Mouse (Mus musculus) MEL (cell line): ENCODE results near the gene Dgke. TPM values are rescaled to one million over a fixed set of nuclear protein-coding genes. Genes with fewer than 3 reads are reported as not detected.

Source experiments
- DNase-seq: peaks from one replicate; pipeline ENCODE4 v3.0.0; 2011; ENCODE audit warnings: low read depth, low spot score
- H3K27ac ChIP-seq: 2 replicates; pipeline ENCODE4 v1.5.1; 2012; ENCODE audit warnings: low read depth, mild to moderate bottlenecking, control low read depth, low read length, moderate library complexity; ENCODE audit not compliant: control insufficient read depth
- H3K27me3 ChIP-seq, 2 experiments: fragments of 150-350 bp in 1 of 2; sonication (generic) in 1 of 2; 2 replicates each; pipeline ENCODE4 v1.6.1; 2012; ENCODE audit warnings: low read length in 2 of 2, mild to moderate bottlenecking in 2 of 2, improper control_type of control experiment in 1 of 2, moderate library complexity in 1 of 2; ENCODE audit not compliant: insufficient read depth in 2 of 2, control insufficient read depth in 1 of 2
- H3K36me3 ChIP-seq, 2 experiments: 2 replicates each; pipeline ENCODE4 v1.6.1; 2012 to 2014; ENCODE audit warnings: low read length in 2 of 2, improper control_type of control experiment in 1 of 2, inconsistent platforms in 1 of 2, mild to moderate bottlenecking in 1 of 2; ENCODE audit not compliant: insufficient read depth in 2 of 2, control insufficient read depth in 1 of 2
- H3K4me1 ChIP-seq, 2 experiments: fragments of 150-350 bp in 1 of 2; sonication (generic) in 1 of 2; 2 replicates each; pipeline ENCODE4 v1.6.1; 2012; ENCODE audit warnings: low read length in 2 of 2, improper control_type of control experiment in 1 of 2, mild to moderate bottlenecking in 1 of 2; ENCODE audit not compliant: insufficient read depth in 2 of 2, control insufficient read depth in 1 of 2
- H3K4me3 ChIP-seq, 2 experiments: fragments of 150-350 bp in 1 of 2; sonication (generic) in 1 of 2; 2 replicates each; pipeline ENCODE4 v1.5.1; 2012; ENCODE audit warnings: low read depth in 2 of 2, low read length in 2 of 2, mild to moderate bottlenecking in 2 of 2, moderate library complexity in 2 of 2, control low read depth in 1 of 2, improper control_type of control experiment in 1 of 2; ENCODE audit not compliant: control insufficient read depth in 1 of 2, insufficient read depth in 1 of 2
- H3K79me2 ChIP-seq: 2 replicates; pipeline ENCODE4 v1.6.1; 2012; ENCODE audit warnings: mild to moderate bottlenecking, low read length, moderate library complexity; ENCODE audit not compliant: control insufficient read depth, poor library complexity, insufficient read depth
- H3K9ac ChIP-seq: 2 replicates; pipeline ENCODE4 v1.6.1; 2012; ENCODE audit warnings: low read depth, mild to moderate bottlenecking, control low read depth, low read length, moderate library complexity; ENCODE audit not compliant: control insufficient read depth, poor library complexity, severe bottlenecking
- H3K9me3 ChIP-seq: fragments of 150-350 bp; sonication (generic); replicated peaks from 2 replicates; pipeline ENCODE4 v1.6.1; 2012; ENCODE audit warnings: mild to moderate bottlenecking, low read length, improper control_type of control experiment, moderate library complexity; ENCODE audit not compliant: insufficient read depth
- CTCF ChIP-seq, 3 experiments: IDR thresholded peaks in 2 of 3; conservative IDR thresholded peaks in 1 of 3; 2 replicates each; pipeline ENCODE4 v1.5.1; 2011 to 2012; ENCODE audit warnings: low read length in 3 of 3, low read depth in 2 of 3, mild to moderate bottlenecking in 2 of 3, improper control_type of control experiment in 1 of 3, inconsistent platforms in 1 of 3, mixed read lengths in 1 of 3, moderate library complexity in 1 of 3; ENCODE audit not compliant: control insufficient read depth in 1 of 3, insufficient read depth in 1 of 3, poor library complexity in 1 of 3, severe bottlenecking in 1 of 3
- E2F4 ChIP-seq: IDR thresholded peaks from 2 replicates; pipeline ENCODE4 v1.6.1; 2011; ENCODE audit warnings: low read depth, low read length, improper control_type of control experiment, borderline replicate concordance
- EP300 ChIP-seq, 2 experiments: IDR thresholded peaks; 2 replicates each; pipeline ENCODE4 v1.6.1; 2011; ENCODE audit warnings: improper control_type of control experiment in 2 of 2, low read length in 2 of 2, low read depth in 1 of 2, mild to moderate bottlenecking in 1 of 2
- GABPA ChIP-seq: IDR thresholded peaks from 2 replicates; pipeline ENCODE4 v1.6.1; 2012; ENCODE audit warnings: low read depth, mild to moderate bottlenecking, inconsistent platforms, low read length, improper control_type of control experiment, moderate library complexity
- GATA1 ChIP-seq: IDR thresholded peaks from 2 replicates; pipeline ENCODE4 v1.6.1; 2011; ENCODE audit warnings: low read depth, low read length, improper control_type of control experiment
- MAX ChIP-seq: IDR thresholded peaks from 2 replicates; pipeline ENCODE4 v1.6.1; 2011; ENCODE audit warnings: low read length, improper control_type of control experiment
- MAZ ChIP-seq: IDR thresholded peaks from 2 replicates; pipeline ENCODE4 v1.6.1; 2012; ENCODE audit warnings: low read depth, mild to moderate bottlenecking, inconsistent platforms, low read length, improper control_type of control experiment
- MYB ChIP-seq: IDR thresholded peaks from 2 replicates; pipeline ENCODE4 v1.6.1; 2011; ENCODE audit warnings: mild to moderate bottlenecking, low read depth, low read length, improper control_type of control experiment
- MYC ChIP-seq: IDR thresholded peaks from 2 replicates; pipeline ENCODE4 v1.6.1; 2011; ENCODE audit warnings: low read depth, mild to moderate bottlenecking, low read length, improper control_type of control experiment, moderate library complexity
- NELFE ChIP-seq: IDR thresholded peaks from 2 replicates; pipeline ENCODE4 v1.6.1; 2011; ENCODE audit warnings: low read depth, low read length, improper control_type of control experiment
- NRF1 ChIP-seq: IDR thresholded peaks from 2 replicates; pipeline ENCODE4 v1.6.1; 2014; ENCODE audit warnings: low read depth, mild to moderate bottlenecking, inconsistent platforms, low read length, improper control_type of control experiment, moderate library complexity; ENCODE audit not compliant: poor library complexity, insufficient read depth, severe bottlenecking
- POLR2A ChIP-seq, 2 experiments: IDR thresholded peaks; 2 replicates each; pipeline ENCODE4 v1.6.1; 2011 to 2012; ENCODE audit warnings: low read length in 2 of 2, mild to moderate bottlenecking in 2 of 2, control low read depth in 1 of 2, improper control_type of control experiment in 1 of 2, low read depth in 1 of 2, moderate library complexity in 1 of 2; ENCODE audit not compliant: control insufficient read depth in 1 of 2, insufficient read depth in 1 of 2, poor library complexity in 1 of 2
- RAD21 ChIP-seq: IDR thresholded peaks from 2 replicates; pipeline ENCODE4 v1.6.1; 2011; ENCODE audit warnings: mild to moderate bottlenecking, low read depth, low read length, improper control_type of control experiment
- SIN3A ChIP-seq: IDR thresholded peaks from 2 replicates; pipeline ENCODE4 v1.6.1; 2012; ENCODE audit warnings: low read length, improper control_type of control experiment, inconsistent platforms
- TAL1 ChIP-seq: IDR thresholded peaks from 2 replicates; pipeline ENCODE4 v1.6.1; 2012; ENCODE audit warnings: mild to moderate bottlenecking, inconsistent platforms, low read length, moderate library complexity, mixed read lengths
- USF2 ChIP-seq, 2 experiments: IDR thresholded peaks; 2 replicates each; pipeline ENCODE4 v1.6.1; 2011 to 2012; ENCODE audit warnings: improper control_type of control experiment in 2 of 2, low read length in 2 of 2, borderline replicate concordance in 1 of 2, inconsistent platforms in 1 of 2, low read depth in 1 of 2, mild to moderate bottlenecking in 1 of 2; ENCODE audit not compliant: insufficient read depth in 1 of 2
- ZKSCAN1 ChIP-seq: IDR thresholded peaks from 2 replicates; pipeline ENCODE4 v1.6.1; 2012; ENCODE audit warnings: low read depth, mild to moderate bottlenecking, inconsistent platforms, low read length, improper control_type of control experiment, moderate library complexity
- polyA plus RNA-seq, 2 experiments: library from polyadenylated mRNA; stranded (reverse) in 1 of 2; unstranded in 1 of 2; fragments of >175 nt in 1 of 2; fragments of >200 nt in 1 of 2; gene quantifications; 2 replicates each; pipeline versions ENCODE4 v1.2.1 to v1.2.4; 2012; ENCODE audit warnings: low replicate concordance in 2 of 2, low read depth in 1 of 2; ENCODE audit not compliant: insufficient read length in 2 of 2, insufficient read depth in 1 of 2, missing spikeins in 1 of 2
- total RNA-seq: library from RNA; depleted of rRNA; stranded (reverse); fragments of 300-350 nt; gene quantifications from 2 replicates; pipeline ENCODE4 v1.2.3, GENCODE M21; 2012

Dgke gene
- total and polyA plus RNA-seq, 3 experiments = 5.2 to 6.4 TPM; not detected in 1

GRCm38 (mm10) chr11:89035552-89035951, 31.1 kb downstream of the Dgke start:
- H3K79me2 ChIP-seq = no peaks in the 10 kb centered on the region
- TF ChIP-seq E2F4 = no peak
- no peak for TF ChIP-seq ZKSCAN1
- TF ChIP-seq NRF1 = no peak
- TF ChIP-seq MAZ = no peak
- TF ChIP-seq EP300 (IDR thresholded peaks at IDR 0.05; ENCODE audit: low read depth in 1 of 2, low read length in 2 of 2) = no peak
- TF ChIP-seq MAX = no peak
- no peak for TF ChIP-seq RAD21
- no peak for TF ChIP-seq NELFE
- TF ChIP-seq, all 39 proteins: peak for 0
- Histone ChIP-seq H3K27me3 (no peaks in the 10 kb centered on the region), H3K9ac (no peak overlapping the region), H3K36me3 (no peaks in the 10 kb centered on the region; a peak in 1 of 4 replicates), H3K9me3 (no peaks in the 10 kb centered on the region), H3K4me3 (no peak overlapping the region), H3K4me1 (no peaks in the 10 kb centered on the region), H3K27ac (no peak overlapping the region)
- DNase-seq = no peak

- Histone ChIP-seq H3K9ac (no peak overlapping the region), H3K9me3 (no peaks in the 10 kb centered on the region), H3K36me3 (no peaks in the 10 kb centered on the region; a peak in 1 of 4 replicates), H3K27ac (no peak overlapping the region), H3K4me3 (no peak overlapping the region), H3K27me3 (no peaks in the 10 kb centered on the region), H3K79me2 (no peaks in the 10 kb centered on the region)
- TF ChIP-seq CTCF (IDR thresholded peaks at IDR 0.05 in 2 of 3, conservative IDR thresholded peaks at IDR 0.05 in 1 of 3; ENCODE audit: control insufficient read depth in 1 of 3, insufficient read depth in 1 of 3, low read depth in 2 of 3, low read length in 3 of 3, poor library complexity in 1 of 3, severe bottlenecking in 1 of 3) = no peak
- no peak for TF ChIP-seq GATA1
- TF ChIP-seq EP300 (IDR thresholded peaks at IDR 0.05; ENCODE audit: low read depth in 1 of 2, low read length in 2 of 2) = no peak
- no peak for TF ChIP-seq SIN3A
- TF ChIP-seq, all 39 proteins: peak for 0
- no peaks in the 10 kb centered on the region for H3K4me1 ChIP-seq
- no peak for DNase-seq
Measured at GRCm38 (mm10) chr11:89034592-89034991, 32.1 kb downstream of the Dgke start.

DNA sequence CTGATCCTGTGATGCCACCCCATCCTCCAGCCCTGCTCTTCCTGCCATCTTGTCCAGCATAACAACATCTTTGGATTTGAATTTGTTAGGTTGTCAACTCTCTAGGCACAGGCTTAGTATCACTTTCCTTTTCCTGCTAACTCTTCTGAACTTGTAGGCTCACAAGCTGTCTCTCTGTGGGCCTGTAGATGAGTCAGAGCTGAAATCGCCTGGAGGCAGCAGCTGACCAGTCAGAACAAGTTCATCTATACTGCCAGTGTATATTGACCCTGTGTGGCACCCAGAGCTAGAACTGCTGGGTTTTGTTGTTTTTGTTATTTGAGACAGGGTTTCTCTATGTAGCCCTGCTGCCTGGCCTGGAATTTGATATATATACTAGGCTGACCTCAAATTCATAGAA, 35.5 kb downstream of the Dgke start:
- no peaks in the 10 kb centered on the region for H3K79me2 ChIP-seq
- no peaks in the 10 kb centered on the region for H3K27me3 ChIP-seq
- no peak for DNase-seq
- no peaks in the 10 kb centered on the region for H3K9me3 ChIP-seq
- no peak overlapping the region for H3K4me3 ChIP-seq
- peaks cover 0 to 12% of the 10 kb centered on the region in 2 experiments; a peak in 2 of 4 replicates for H3K36me3 ChIP-seq
- H3K9ac ChIP-seq = no peak overlapping the region
- peaks cover 8 to 16% of the 10 kb centered on the region in 2 experiments for H3K4me1 ChIP-seq
- H3K27ac ChIP-seq = no peak overlapping the region
- no peak for TF ChIP-seq GATA1
- TF ChIP-seq MAX = no peak
- no peak for TF ChIP-seq GABPA
- no peak for TF ChIP-seq RAD21
- TF ChIP-seq TAL1 = no peak
- TF ChIP-seq CTCF (IDR thresholded peaks at IDR 0.05 in 2 of 3, conservative IDR thresholded peaks at IDR 0.05 in 1 of 3; ENCODE audit: control insufficient read depth in 1 of 3, insufficient read depth in 1 of 3, low read depth in 2 of 3, low read length in 3 of 3, poor library complexity in 1 of 3, severe bottlenecking in 1 of 3) = no peak
- TF ChIP-seq E2F4 = no peak
- TF ChIP-seq POLR2A (IDR thresholded peaks at IDR 0.05; ENCODE audit: control insufficient read depth in 1 of 2, insufficient read depth in 1 of 2, low read depth in 1 of 2, low read length in 2 of 2, poor library complexity in 1 of 2) = no peak
- no peak for TF ChIP-seq MYB
- no peak for TF ChIP-seq USF2 (IDR thresholded peaks at IDR 0.05; ENCODE audit: borderline replicate concordance in 1 of 2, insufficient read depth in 1 of 2, low read depth in 1 of 2, low read length in 2 of 2)
- no peak for TF ChIP-seq ZKSCAN1
- no peak for TF ChIP-seq MYC
- no peak for TF ChIP-seq EP300 (IDR thresholded peaks at IDR 0.05; ENCODE audit: low read depth in 1 of 2, low read length in 2 of 2)
- no peak for TF ChIP-seq SIN3A
